Mouse (Mus musculus) 3T3-L1 (cell line): ENCODE results near the gene Ddr2.

Source experiments
- DNase-seq: peaks from one replicate; pipeline ENCODE4 v3.0.0-alpha.2; 2015; ENCODE audit warnings: low read depth, low spot score

Ddr2 gene

GRCm38 (mm10) chr1:170110516-170111332 is at the start of gene Ddr2:
Gene Ddr2, minus strand, starts transcription at chr1:170110762.
- peak; percentile 99 for DNase-seq

GRCm38 (mm10) chr1:170159707-170160106 is 49.1 kb upstream of the Ddr2 start:
- peak; percentile 50 for DNase-seq

- DNase-seq: no peak
Observed at GRCm38 (mm10) chr1:170155761-170156160, 45.2 kb upstream of the Ddr2 start.

- no peak for DNase-seq
Observed at GRCm38 (mm10) chr1:170155298-170155697, 44.7 kb upstream of the Ddr2 start.

GRCm38 (mm10) chr1:170153986-170154385 is 43.4 kb upstream of the Ddr2 start:
- no peak for DNase-seq

- no peak for DNase-seq
Observed at GRCm38 (mm10) chr1:170152552-170152951, 42.0 kb upstream of the Ddr2 start.

- DNase-seq: no peak
Observed at GRCm38 (mm10) chr1:170150870-170151269, 40.3 kb upstream of the Ddr2 start.

GRCm38 (mm10) chr1:170149756-170150155 is 39.2 kb upstream of the Ddr2 start:
- DNase-seq: no peak

- DNase-seq: no peak
Observed at GRCm38 (mm10) chr1:170148536-170148935, 38.0 kb upstream of the Ddr2 start.

GRCm38 (mm10) chr1:170147651-170148448 is 37.3 kb upstream of the Ddr2 start:
- DNase-seq: peak; percentile 70

GRCm38 (mm10) chr1:170145606-170146005 is 35.0 kb upstream of the Ddr2 start:
- DNase-seq: peak; percentile 91

- DNase-seq: no peak
Observed at GRCm38 (mm10) chr1:170142256-170142871, 31.8 kb upstream of the Ddr2 start.

- DNase-seq: no peak
Observed at GRCm38 (mm10) chr1:170141626-170142025, 31.1 kb upstream of the Ddr2 start.

GRCm38 (mm10) chr1:170136351-170137009 is 25.9 kb upstream of the Ddr2 start:
- DNase-seq: peak; percentile 98

GRCm38 (mm10) chr1:170134264-170134663 is 23.7 kb upstream of the Ddr2 start:
- no peak for DNase-seq

GRCm38 (mm10) chr1:170130962-170131361 is 20.4 kb upstream of the Ddr2 start:
- DNase-seq: no peak

GRCm38 (mm10) chr1:170124644-170125043 is 14.1 kb upstream of the Ddr2 start:
- DNase-seq: no peak

- DNase-seq: no peak
Observed at GRCm38 (mm10) chr1:170113616-170114015, 3.1 kb upstream of the Ddr2 start.

GRCm38 (mm10) chr1:170112261-170112660 is 1.7 kb upstream of the Ddr2 start:
- DNase-seq: peak; percentile 65

- DNase-seq: peak; percentile 90
Observed at GRCm38 (mm10) chr1:170111651-170112226, 1.2 kb upstream of the Ddr2 start.

- DNase-seq: no peak
Observed at GRCm38 (mm10) chr1:170109776-170110515, 616 bp downstream of the Ddr2 start.
